Mouse (Mus musculus) MEL (cell line): Measurements from ENCODE around the gene Krtcap2.

Source experiments
- ELF1 ChIP-seq: IDR thresholded peaks from 2 replicates; pipeline ENCODE4 v1.6.1; 2014; ENCODE audit warnings: low read depth, mild to moderate bottlenecking, inconsistent platforms, low read length, improper control_type of control experiment, moderate library complexity
- MYB ChIP-seq: IDR thresholded peaks from 2 replicates; pipeline ENCODE4 v1.6.1; 2011; ENCODE audit warnings: mild to moderate bottlenecking, low read depth, low read length, improper control_type of control experiment

GRCm38 (mm10) chr3:89276061-89276460 lies 30.3 kb downstream of the Krtcap2 start:
- TF ChIP-seq ELF1: no peak
- no peak for TF ChIP-seq MYB
